Mouse (Mus musculus) cortical plate, adult 2 months (tissue): ENCODE data around the gene Gipr.

ENCODE experiments used
- CTCF ChIP-seq: fragments of 200-500 bp; IDR thresholded peaks from 2 replicates; pipeline ENCODE4 v1.5.1; 2011; ENCODE audit warnings: mild to moderate bottlenecking, control low read depth, low read length; ENCODE audit not compliant: insufficient read depth; ENCODE audit errors: extremely low read depth
- POLR2A ChIP-seq: fragments of 200-500 bp; IDR thresholded peaks from 2 replicates; pipeline ENCODE4 v1.6.1; 2011; ENCODE audit warnings: mild to moderate bottlenecking, low read length, control low read depth; ENCODE audit not compliant: insufficient read depth; ENCODE audit errors: extremely low read depth

GRCm38 (mm10) chr7:19184250-19184649 lies 18.3 kb upstream of the Gipr start:
- no peak for TF ChIP-seq CTCF
- no peak for TF ChIP-seq POLR2A
